Mouse (Mus musculus) megakaryocyte, embryonic 14.5 days (primary cell): Measurements from ENCODE around the gene Nrg3. TPM values are rescaled to one million over a fixed set of nuclear protein-coding genes. Genes with fewer than 3 reads are reported as not detected.

ENCODE experiments used
- H3K27me3 ChIP-seq: replicated peaks from 2 replicates; pipeline ENCODE3; 2012; ENCODE audit warnings: inconsistent platforms
- H3K36me3 ChIP-seq: replicated peaks from 2 replicates; pipeline ENCODE3; 2012; ENCODE audit warnings: low read length, inconsistent platforms, mixed read lengths
- H3K4me1 ChIP-seq: 2 replicates; pipeline ENCODE4 v1.6.1; 2012; ENCODE audit warnings: inconsistent platforms
- H3K4me3 ChIP-seq: replicated peaks from 2 replicates; pipeline ENCODE3; 2012; ENCODE audit warnings: moderate library complexity, mild to moderate bottlenecking, inconsistent platforms
- H3K9me3 ChIP-seq: 2 replicates; pipeline ENCODE4 v1.6.1; 2012; ENCODE audit warnings: inconsistent platforms
- FLI1 ChIP-seq: IDR thresholded peaks from 2 replicates; pipeline ENCODE4 v1.6.1; 2012; ENCODE audit warnings: low read length, inconsistent platforms, mixed read lengths
- GATA1 ChIP-seq: IDR thresholded peaks from 3 replicates; pipeline ENCODE4 v1.6.1; 2012; ENCODE audit warnings: mixed read lengths, low read length, inconsistent platforms, borderline replicate concordance
- polyA plus RNA-seq: library from polyadenylated mRNA; stranded (reverse); fragments of >175 nt; gene quantifications from 2 replicates; pipeline ENCODE4 v1.2.3, GENCODE M21; 2012; ENCODE audit warnings: low replicate concordance; ENCODE audit not compliant: insufficient read depth

The Nrg3 gene
- polyA plus RNA-seq, 1 experiment, result not detected

DNA sequence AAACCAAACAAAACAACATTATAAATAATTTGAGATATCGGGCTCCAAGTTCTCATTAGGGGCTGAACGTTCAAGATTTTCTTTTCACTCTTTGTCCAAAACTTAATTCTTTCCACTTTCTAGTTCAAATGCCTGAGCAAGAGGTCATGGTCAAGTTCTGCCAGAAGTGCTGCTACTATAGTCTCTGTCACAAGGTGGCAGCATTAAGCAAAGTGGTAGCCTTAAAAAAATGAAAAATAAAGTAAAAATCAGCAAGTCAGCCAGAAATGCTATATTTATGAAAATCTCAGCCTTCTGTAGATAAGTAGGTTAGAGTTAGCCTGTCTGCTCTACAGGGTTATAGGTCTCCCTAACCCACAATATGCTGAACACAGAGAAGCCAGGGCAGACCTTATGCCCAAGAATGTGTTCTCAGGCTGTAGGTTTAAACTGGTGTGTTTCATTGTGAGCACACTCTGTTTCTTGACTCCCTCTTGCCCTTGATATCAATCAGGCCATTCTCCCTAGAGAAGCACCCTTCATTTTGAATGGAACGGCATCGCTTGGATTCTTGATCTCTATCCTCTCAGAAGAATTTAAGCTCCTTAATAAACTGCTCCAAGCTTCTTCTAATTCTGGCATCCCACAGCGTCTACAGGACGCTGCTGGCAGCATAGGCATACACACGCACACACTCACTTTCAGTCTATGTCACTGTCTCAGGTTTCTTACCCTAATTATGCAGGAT is 480.9 kb downstream of the Nrg3 start:
- no peak for TF ChIP-seq GATA1
- no peak for TF ChIP-seq FLI1
- Histone ChIP-seq H3K4me1 (no peaks in the 10 kb centered on the region), H3K27me3 (no peaks in the 10 kb centered on the region), H3K4me3 (no peak overlapping the region), H3K36me3 (no peaks in the 10 kb centered on the region), H3K9me3 (no peaks in the 10 kb centered on the region)

DNA sequence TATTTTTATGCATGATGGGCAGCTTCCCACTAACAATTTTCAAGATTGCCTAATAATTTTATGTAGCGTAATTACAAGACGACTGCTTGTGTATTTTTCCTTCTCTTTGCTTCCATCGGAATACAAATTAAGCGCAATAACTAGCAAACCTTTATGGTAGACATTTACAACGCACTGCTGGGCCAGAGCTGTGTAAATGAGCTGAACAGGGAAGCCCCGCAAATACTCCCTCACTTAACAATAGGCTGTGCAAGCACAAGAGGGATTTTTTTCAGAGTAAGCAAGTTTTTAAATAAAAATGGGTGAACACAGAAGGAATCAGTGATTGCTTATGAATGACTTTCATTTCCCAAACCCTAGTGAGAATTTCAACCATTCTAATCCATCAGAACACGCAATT is 513.5 kb downstream of the Nrg3 start:
- H3K36me3 ChIP-seq, result no peaks in the 10 kb centered on the region
- no peaks in the 10 kb centered on the region for H3K4me1 ChIP-seq
- TF ChIP-seq GATA1 (no peak), FLI1 (no peak)
- H3K27me3 ChIP-seq, result no peaks in the 10 kb centered on the region
- no peak overlapping the region for H3K4me3 ChIP-seq
- H3K9me3 ChIP-seq, result no peaks in the 10 kb centered on the region

DNA sequence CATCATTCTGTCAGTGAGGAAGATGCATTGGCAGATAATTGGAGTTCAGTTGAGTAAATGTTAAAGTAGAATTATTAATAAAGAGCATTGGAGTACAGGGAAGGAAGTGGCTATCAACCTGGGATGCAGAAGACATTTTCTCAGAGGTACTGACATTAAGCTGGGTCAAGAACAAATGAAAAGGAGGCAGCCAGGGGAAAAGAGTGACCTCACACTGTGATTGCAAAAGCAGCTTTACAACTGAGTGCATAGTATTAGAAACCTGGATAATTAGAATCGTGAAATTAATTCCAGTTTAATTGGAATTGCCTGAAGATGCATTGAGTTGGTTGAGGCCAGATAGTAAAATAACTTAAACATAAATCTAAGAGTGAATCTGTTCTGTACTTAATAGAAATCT is 535.4 kb downstream of the Nrg3 start:
- Histone ChIP-seq H3K36me3 (no peaks in the 10 kb centered on the region), H3K4me1 (no peaks in the 10 kb centered on the region), H3K4me3 (no peak overlapping the region), H3K9me3 (no peaks in the 10 kb centered on the region), H3K27me3 (no peaks in the 10 kb centered on the region)
- TF ChIP-seq FLI1, result no peak
- TF ChIP-seq GATA1, result no peak

DNA sequence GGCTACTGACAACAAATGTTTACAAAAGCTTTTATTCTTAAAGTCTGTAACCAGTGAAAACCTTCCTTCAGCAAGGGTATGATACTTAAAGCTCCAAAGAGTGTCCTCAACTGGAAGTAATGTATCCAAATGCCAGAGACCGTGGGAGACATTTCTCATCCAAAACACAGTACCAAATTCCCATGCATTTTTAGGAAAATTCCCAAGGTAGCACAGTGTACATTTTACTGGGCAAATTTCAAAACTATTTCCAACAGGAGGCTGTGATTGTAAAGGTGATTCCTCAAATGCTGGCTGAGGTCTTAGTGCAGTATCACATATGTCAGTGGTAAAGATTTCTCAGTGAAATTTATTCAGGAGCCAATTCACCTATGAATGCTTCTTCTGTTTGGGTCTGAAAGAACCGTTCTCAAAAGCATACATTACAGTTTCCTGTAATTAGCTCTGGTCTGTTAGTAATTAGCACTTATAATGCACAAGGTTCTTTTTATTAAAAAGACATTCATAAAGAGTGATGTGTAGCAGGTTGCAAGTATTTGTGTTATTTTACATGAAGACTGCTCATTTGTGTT is 536.3 kb downstream of the Nrg3 start:
- no peaks in the 10 kb centered on the region for H3K27me3 ChIP-seq
- H3K4me3 ChIP-seq, result no peak overlapping the region
- H3K36me3 ChIP-seq, result no peaks in the 10 kb centered on the region
- H3K4me1 ChIP-seq, result no peaks in the 10 kb centered on the region
- H3K9me3 ChIP-seq, result no peaks in the 10 kb centered on the region
- no peak for TF ChIP-seq FLI1
- no peak for TF ChIP-seq GATA1

DNA sequence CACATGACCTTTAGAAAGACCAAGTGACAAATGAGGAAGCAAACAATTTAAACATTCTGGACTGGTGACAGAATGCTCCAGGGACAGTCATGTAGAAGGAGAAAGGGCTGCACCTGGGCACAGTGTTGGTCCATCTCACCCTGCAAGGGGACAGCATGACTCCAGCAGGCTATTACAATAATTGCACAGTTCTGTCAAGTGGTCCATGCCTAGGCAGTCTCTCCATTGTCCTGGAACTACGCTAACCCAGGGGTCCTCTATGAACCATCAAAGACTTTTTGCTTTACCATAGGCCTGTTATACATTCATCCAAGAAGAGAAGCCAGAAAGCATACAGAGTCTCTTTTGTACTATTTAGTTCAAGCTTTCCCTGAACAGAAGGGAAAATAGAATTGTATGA is 549.2 kb downstream of the Nrg3 start:
- H3K9me3 ChIP-seq, result no peaks in the 10 kb centered on the region
- H3K4me1 ChIP-seq, result no peaks in the 10 kb centered on the region
- TF ChIP-seq GATA1, result no peak
- no peak for TF ChIP-seq FLI1
- H3K27me3 ChIP-seq, result no peaks in the 10 kb centered on the region
- H3K36me3 ChIP-seq, result no peaks in the 10 kb centered on the region
- H3K4me3 ChIP-seq, result no peak overlapping the region

DNA sequence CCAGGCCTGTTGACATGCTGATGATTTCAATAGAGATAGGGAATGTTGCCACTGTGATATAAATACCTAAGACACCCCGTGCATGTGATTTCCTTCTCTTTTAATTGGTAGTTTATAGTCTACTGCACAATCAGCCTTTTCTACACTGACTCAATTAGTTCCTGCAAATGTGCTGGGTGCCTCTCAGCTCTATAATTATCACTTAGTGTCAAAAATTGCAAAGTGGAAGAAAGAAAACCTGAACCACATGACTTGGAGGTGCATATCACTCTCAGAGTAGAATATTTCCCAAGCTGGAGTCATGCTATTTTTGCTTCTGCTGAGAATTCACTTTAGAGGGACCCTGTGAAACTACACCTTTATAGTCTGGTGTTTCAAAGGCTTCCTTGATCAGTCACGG is 552.1 kb downstream of the Nrg3 start:
- no peaks in the 10 kb centered on the region for H3K9me3 ChIP-seq
- no peak overlapping the region for H3K4me3 ChIP-seq
- no peaks in the 10 kb centered on the region for H3K36me3 ChIP-seq
- no peaks in the 10 kb centered on the region for H3K27me3 ChIP-seq
- no peaks in the 10 kb centered on the region for H3K4me1 ChIP-seq
- TF ChIP-seq GATA1, result no peak
- TF ChIP-seq FLI1, result no peak

DNA sequence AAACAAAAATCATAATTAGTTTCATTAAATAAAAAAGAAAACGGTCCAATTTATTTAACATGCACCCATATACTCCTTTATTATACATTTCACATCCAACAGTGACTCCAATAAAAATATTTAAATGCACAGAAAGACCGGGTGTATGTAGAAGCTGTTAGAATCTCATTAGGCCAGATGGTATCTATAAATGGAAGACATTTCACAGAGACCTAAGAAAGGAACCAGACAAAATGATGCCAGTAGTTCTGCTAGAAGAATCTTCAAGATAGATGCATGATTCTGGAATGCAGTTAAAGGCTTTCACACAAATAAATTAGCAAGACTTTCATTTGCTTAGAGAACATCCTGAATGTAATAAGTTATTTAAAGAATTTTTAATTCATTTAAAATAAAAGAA is 602.3 kb downstream of the Nrg3 start:
- Histone ChIP-seq H3K4me3 (no peak overlapping the region), H3K9me3 (no peaks in the 10 kb centered on the region), H3K27me3 (no peaks in the 10 kb centered on the region), H3K4me1 (no peaks in the 10 kb centered on the region), H3K36me3 (no peaks in the 10 kb centered on the region)
- TF ChIP-seq FLI1, result no peak
- TF ChIP-seq GATA1, result no peak

DNA sequence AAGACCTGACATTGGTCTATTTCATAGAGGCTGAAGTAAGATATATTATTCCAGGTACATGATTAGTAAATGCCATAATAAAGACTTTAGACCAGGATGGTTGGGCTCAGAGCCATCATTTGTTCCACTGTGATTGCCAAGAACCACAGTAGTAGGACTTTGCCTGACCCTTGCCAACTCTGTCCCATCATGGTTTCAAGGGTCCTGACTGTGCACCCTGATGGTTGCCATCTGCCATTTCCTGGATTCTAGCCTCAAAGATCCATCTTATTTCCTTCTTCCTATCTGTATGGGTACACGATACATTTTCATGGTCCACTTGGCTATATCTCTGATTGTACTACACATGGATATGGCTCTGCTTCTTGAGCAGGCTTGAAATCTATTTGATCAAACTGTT is 625.3 kb downstream of the Nrg3 start:
- TF ChIP-seq GATA1 (no peak), FLI1 (no peak)
- H3K36me3 ChIP-seq, result no peaks in the 10 kb centered on the region
- no peaks in the 10 kb centered on the region for H3K9me3 ChIP-seq

DNA sequence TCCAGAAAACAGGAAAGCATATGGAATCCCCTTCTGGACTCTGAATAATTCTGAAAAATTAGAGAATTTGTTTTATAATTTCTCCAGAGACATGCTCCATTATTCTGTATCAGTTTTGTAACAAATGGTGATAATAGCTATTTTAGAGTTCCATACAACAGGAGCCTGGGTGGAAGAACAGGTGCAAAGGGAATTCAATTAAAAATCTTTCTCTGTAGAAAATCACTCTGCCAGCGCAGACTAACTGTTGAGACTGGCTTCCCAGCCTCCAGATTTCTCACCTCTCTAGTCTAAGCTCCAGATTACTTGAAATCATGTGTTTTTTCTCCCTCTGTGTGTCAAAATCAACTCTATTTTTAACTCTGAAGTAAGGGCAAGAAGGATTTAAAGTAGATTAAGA is 625.8 kb downstream of the Nrg3 start:
- TF ChIP-seq GATA1 (no peak), FLI1 (no peak)
- Histone ChIP-seq H3K36me3 (no peaks in the 10 kb centered on the region), H3K27me3 (no peaks in the 10 kb centered on the region), H3K4me3 (no peak overlapping the region), H3K9me3 (no peaks in the 10 kb centered on the region), H3K4me1 (no peaks in the 10 kb centered on the region)

More for the DNA sequence above, 625.3 kb downstream of the Nrg3 start:
- Histone ChIP-seq H3K4me3 (no peak overlapping the region), H3K27me3 (no peaks in the 10 kb centered on the region), H3K4me1 (no peaks in the 10 kb centered on the region)

DNA sequence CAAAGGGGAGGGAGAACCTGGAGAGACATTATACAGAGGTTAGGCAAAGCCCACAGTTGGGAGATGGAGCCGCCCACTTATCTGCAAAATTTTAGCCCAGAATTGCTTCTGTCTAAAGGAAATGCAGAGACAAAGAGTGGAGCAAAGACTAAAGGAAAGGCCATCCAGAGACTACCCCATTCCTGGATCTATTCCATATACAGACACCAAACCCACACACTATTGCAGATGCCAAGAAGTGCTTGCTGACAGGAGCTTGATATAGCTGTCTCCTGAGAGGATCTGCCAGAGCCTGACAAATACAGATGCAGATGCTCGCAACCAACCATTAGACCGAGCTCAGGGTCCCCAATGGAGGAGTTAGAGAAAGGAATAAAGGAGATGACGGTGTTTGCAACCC is 637.9 kb downstream of the Nrg3 start:
- no peaks in the 10 kb centered on the region for H3K9me3 ChIP-seq
- no peaks in the 10 kb centered on the region for H3K36me3 ChIP-seq
- no peaks in the 10 kb centered on the region for H3K4me1 ChIP-seq
- H3K27me3 ChIP-seq, result no peaks in the 10 kb centered on the region
- no peak overlapping the region for H3K4me3 ChIP-seq
- TF ChIP-seq GATA1 (no peak), FLI1 (no peak)
